Mouse (Mus musculus): ENCODE measurements around the gene Ppm1k.
"Not testable (repeated sequence)": the region's sequence is repeated elsewhere in the genome, so short reads cannot be mapped to it uniquely, and the experiment has no call there.

Ppm1k gene

GRCm38 (mm10) chr6:57532022-57532421 is 3.2 kb downstream of the Ppm1k start:
- no peak for ATAC-seq (ENCODE audit: low TSS enrichment)

- ATAC-seq (ENCODE audit: low TSS enrichment), result peak; percentile 32
Measured at GRCm38 (mm10) chr6:57531441-57531840, 3.8 kb downstream of the Ppm1k start.

GRCm38 (mm10) chr6:57531011-57531410 is 4.3 kb downstream of the Ppm1k start:
- ATAC-seq (ENCODE audit: low TSS enrichment), result no peak

GRCm38 (mm10) chr6:57529336-57529845 is 5.9 kb downstream of the Ppm1k start:
- ATAC-seq (ENCODE audit: low TSS enrichment), result no peak

GRCm38 (mm10) chr6:57526933-57527332 is 8.3 kb downstream of the Ppm1k start:
- no peak for ATAC-seq (ENCODE audit: low TSS enrichment)

- peak; percentile 80 for ATAC-seq (ENCODE audit: low TSS enrichment)
Measured at GRCm38 (mm10) chr6:57524742-57525141, 10.5 kb downstream of the Ppm1k start.

- ATAC-seq (ENCODE audit: low TSS enrichment), result no peak
Measured at GRCm38 (mm10) chr6:57520749-57521652, 14.3 kb downstream of the Ppm1k start.

GRCm38 (mm10) chr6:57514035-57514374 is 21.3 kb downstream of the Ppm1k start:
- ATAC-seq (ENCODE audit: low TSS enrichment), result no peak

- no peak; the same call in 1 of the 2 replicates for ATAC-seq (ENCODE audit: low TSS enrichment)
Measured at GRCm38 (mm10) chr6:57513351-57514034, 21.8 kb downstream of the Ppm1k start.

GRCm38 (mm10) chr6:57511899-57512298 is 23.4 kb downstream of the Ppm1k start:
- ATAC-seq (ENCODE audit: low TSS enrichment), result peak; percentile 94

GRCm38 (mm10) chr6:57503662-57504379 is 31.4 kb downstream of the Ppm1k start:
- no peak for ATAC-seq (ENCODE audit: low TSS enrichment)

- ATAC-seq (ENCODE audit: low TSS enrichment), result no peak
Measured at GRCm38 (mm10) chr6:57499209-57499608, 36.1 kb downstream of the Ppm1k start.

- ATAC-seq (ENCODE audit: low TSS enrichment), result not testable (repeated sequence)
Measured at GRCm38 (mm10) chr6:57468161-57468560, 67.1 kb downstream of the Ppm1k start.

Measured in frontal cortex, adult (tissue).